Mouse (Mus musculus) hindbrain, embryonic 14.5 days (tissue): Measurements from ENCODE around the gene Trem2. TPM values are rescaled to one million over a fixed set of nuclear protein-coding genes. Genes with fewer than 3 reads are reported as not detected.

Experiments used
- ATAC-seq: fragments of 200-750 bp; cut with Nextera tagmentation; 2 replicates; pipeline ENCODE4 v1.8.0; 2017; ENCODE audit warnings: moderate number of reproducible peaks, mild to moderate bottlenecking, moderate TSS enrichment, moderate library complexity; ENCODE audit not compliant: low FRiP score
- DNase-seq: peaks from one replicate; pipeline ENCODE4 v3.0.0-alpha.2; 2015; ENCODE audit warnings: low spot score
- H3K27ac ChIP-seq: fragments of 300-500 bp; sonication (generic); 2 replicates; pipeline ENCODE4 v1.5.1; 2014; ENCODE audit warnings: mild to moderate bottlenecking, moderate library complexity
- H3K27me3 ChIP-seq: fragments of 300-500 bp; sonication (generic); 2 replicates; pipeline ENCODE4 v1.6.1; 2014; ENCODE audit warnings: mild to moderate bottlenecking, low read length, mixed read lengths; ENCODE audit not compliant: control insufficient read depth, insufficient read depth
- H3K36me3 ChIP-seq: fragments of 300-500 bp; sonication (generic); replicated peaks from 2 replicates; pipeline ENCODE4 v1.6.1; 2014; ENCODE audit not compliant: control insufficient read depth, insufficient read depth
- H3K4me1 ChIP-seq: fragments of 300-500 bp; sonication (generic); replicated peaks from 2 replicates; pipeline ENCODE4 v1.6.1; 2014; ENCODE audit warnings: antibody characterized with exemption, low read length, mixed read lengths; ENCODE audit not compliant: control insufficient read depth, insufficient read depth
- H3K4me2 ChIP-seq: fragments of 300-500 bp; sonication (generic); replicated peaks from 2 replicates; pipeline ENCODE4 v1.6.1; 2014; ENCODE audit warnings: mild to moderate bottlenecking, moderate library complexity
- H3K4me3 ChIP-seq: fragments of 300-500 bp; sonication (generic); replicated peaks from 2 replicates; pipeline ENCODE4 v1.5.1; 2014; ENCODE audit warnings: mild to moderate bottlenecking, low read length
- H3K9ac ChIP-seq: fragments of 300-500 bp; sonication (generic); 2 replicates; pipeline ENCODE4 v1.6.1; 2014
- H3K9me3 ChIP-seq: fragments of 300-500 bp; sonication (generic); 2 replicates; pipeline ENCODE4 v1.6.1; 2016; ENCODE audit warnings: low read length; ENCODE audit not compliant: control insufficient read depth
- WGBS: fragments of 180-500 bp; shearing (Covaris S2); extraction: QIAGEN DNeasy Blood & Tissue Kit; methylation state at CpG from one replicate; pipeline ENCODE4 v1.1.7; 2014; 5-methylcytosine and 5-hydroxymethylcytosine counted together
- polyA plus RNA-seq: library from polyadenylated mRNA; unstranded; fragments of >200 nt; fragmentation: Nextera tagmentation; extraction: Ambion mirVana; gene quantifications from 2 replicates; pipeline ENCODE4 v1.2.1, GENCODE M21; 2014

The Trem2 gene
- polyA plus RNA-seq, 1 experiment from 2014 or later = 4.0 TPM

GRCm38 (mm10) chr17:48323236-48323635, 23.0 kb upstream of the Trem2 start:
- 62% methylated on average over 3 of the region's 3 CpGs for WGBS

DNA sequence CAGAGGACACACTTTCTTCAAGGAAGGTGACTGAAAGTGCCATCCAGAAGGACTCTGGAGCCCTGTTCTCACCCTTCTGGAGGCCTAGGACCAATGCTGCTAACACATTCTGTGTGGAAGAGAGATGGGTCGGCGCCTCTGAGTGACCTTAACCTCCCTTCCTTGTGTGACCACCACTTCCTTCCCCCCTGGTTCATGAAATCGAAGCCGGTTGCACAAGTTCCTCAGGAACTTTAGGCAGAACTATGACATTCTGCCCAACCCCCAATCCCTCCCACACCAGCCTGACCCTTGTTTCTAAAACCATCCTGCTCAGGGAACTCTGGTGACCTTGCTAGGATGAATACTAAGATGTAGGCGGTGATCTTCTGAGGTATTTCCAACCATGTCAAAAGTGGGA, 21.9 kb upstream of the Trem2 start:
- no peaks in the 10 kb centered on the region for H3K36me3 ChIP-seq
- no peak overlapping the region for H3K9ac ChIP-seq
- 96% methylated on average over 5 of the region's 5 CpGs for WGBS
- H3K27ac ChIP-seq = no peak overlapping the region
- H3K9me3 ChIP-seq = no peaks in the 10 kb centered on the region
- H3K27me3 ChIP-seq = no peaks in the 10 kb centered on the region
- DNase-seq (no peak), ATAC-seq (no peak)
- no peak overlapping the region for H3K4me3 ChIP-seq
- no peak overlapping the region for H3K4me2 ChIP-seq
- H3K4me1 ChIP-seq = no peaks in the 10 kb centered on the region

More at GRCm38 (mm10) chr17:48323236-48323635, 23.0 kb upstream of the Trem2 start:
- ATAC-seq = no peak
- Histone ChIP-seq H3K4me3 (no peak overlapping the region), H3K4me1 (no peaks in the 10 kb centered on the region), H3K36me3 (no peaks in the 10 kb centered on the region), H3K9me3 (no peaks in the 10 kb centered on the region), H3K27me3 (no peaks in the 10 kb centered on the region), H3K4me2 (no peak overlapping the region), H3K9ac (no peak overlapping the region), H3K27ac (no peak overlapping the region)
- no peak for DNase-seq

DNA sequence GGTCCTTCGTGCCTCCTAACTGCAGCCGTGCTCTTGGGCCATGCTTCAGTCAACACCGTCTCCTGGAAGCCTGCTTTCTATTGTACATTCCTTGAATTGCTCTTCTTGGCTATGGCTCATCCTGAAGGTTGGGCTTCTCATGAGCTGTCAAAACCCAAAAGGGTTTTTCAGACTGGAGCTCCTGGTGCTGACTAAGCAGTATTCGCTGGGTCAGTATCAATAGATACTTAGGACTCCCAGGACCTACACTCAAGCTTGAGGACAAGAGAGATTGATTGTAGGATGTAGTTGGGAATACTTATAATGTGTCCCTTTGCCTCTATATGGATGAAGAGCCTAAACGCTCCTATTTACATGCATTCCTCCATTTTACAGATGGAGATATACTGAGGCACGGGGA, 21.1 kb upstream of the Trem2 start:
- Histone ChIP-seq H3K4me3 (no peak overlapping the region), H3K4me2 (no peak overlapping the region), H3K36me3 (no peaks in the 10 kb centered on the region), H3K9me3 (no peaks in the 10 kb centered on the region), H3K27me3 (no peaks in the 10 kb centered on the region), H3K27ac (no peak overlapping the region), H3K9ac (no peak overlapping the region), H3K4me1 (no peaks in the 10 kb centered on the region)
- 94% methylated on average over 6 of the region's 6 CpGs for WGBS
- ATAC-seq (no peak), DNase-seq (no peak)

GRCm38 (mm10) chr17:48325638-48326037, 20.6 kb upstream of the Trem2 start:
- 91% methylated on average over 11 of the region's 11 CpGs for WGBS
- Histone ChIP-seq H3K4me3 (no peak overlapping the region), H3K27ac (no peak overlapping the region), H3K4me2 (no peak overlapping the region), H3K9me3 (no peaks in the 10 kb centered on the region), H3K27me3 (no peaks in the 10 kb centered on the region), H3K4me1 (no peaks in the 10 kb centered on the region), H3K9ac (no peak overlapping the region), H3K36me3 (no peaks in the 10 kb centered on the region)
- DNase-seq = no peak
- no peak for ATAC-seq

- 83% methylated on average over 4 of the region's 4 CpGs for WGBS
- H3K36me3 ChIP-seq = no peaks in the 10 kb centered on the region
- H3K27me3 ChIP-seq = no peaks in the 10 kb centered on the region
- no peak overlapping the region for H3K27ac ChIP-seq
- no peaks in the 10 kb centered on the region for H3K9me3 ChIP-seq
- ATAC-seq (no peak), DNase-seq (no peak)
- no peak overlapping the region for H3K4me2 ChIP-seq
- no peaks in the 10 kb centered on the region for H3K4me1 ChIP-seq
- no peak overlapping the region for H3K9ac ChIP-seq
- H3K4me3 ChIP-seq = no peak overlapping the region
Observed at GRCm38 (mm10) chr17:48326656-48327055, 19.5 kb upstream of the Trem2 start.

- Histone ChIP-seq H3K9me3 (no peaks in the 10 kb centered on the region), H3K4me1 (no peaks in the 10 kb centered on the region), H3K9ac (no peak overlapping the region), H3K4me3 (no peak overlapping the region), H3K27ac (no peak overlapping the region), H3K36me3 (no peaks in the 10 kb centered on the region), H3K4me2 (no peak overlapping the region), H3K27me3 (no peaks in the 10 kb centered on the region)
- no peak for ATAC-seq
- no peak for DNase-seq
- WGBS = 93% methylated on average over 2 of the region's 2 CpGs
Observed at GRCm38 (mm10) chr17:48332524-48332923, 13.7 kb upstream of the Trem2 start.

- 95% methylated on average over 4 of the region's 4 CpGs for WGBS
- no peak overlapping the region for H3K27ac ChIP-seq
- ATAC-seq = no peak
- DNase-seq = no peak
- H3K4me2 ChIP-seq = no peak overlapping the region
- H3K36me3 ChIP-seq = no peaks in the 10 kb centered on the region
- no peak overlapping the region for H3K9ac ChIP-seq
- H3K4me1 ChIP-seq = no peaks in the 10 kb centered on the region
- no peaks in the 10 kb centered on the region for H3K9me3 ChIP-seq
- no peaks in the 10 kb centered on the region for H3K27me3 ChIP-seq
- H3K4me3 ChIP-seq = no peak overlapping the region
Observed at GRCm38 (mm10) chr17:48334186-48334585, 12.0 kb upstream of the Trem2 start.

- Histone ChIP-seq H3K9me3 (no peaks in the 10 kb centered on the region), H3K27ac (no peak overlapping the region), H3K27me3 (no peaks in the 10 kb centered on the region), H3K9ac (no peak overlapping the region), H3K4me2 (no peak overlapping the region), H3K36me3 (no peaks in the 10 kb centered on the region), H3K4me1 (no peaks in the 10 kb centered on the region), H3K4me3 (no peak overlapping the region)
- DNase-seq (peak; percentile 77), ATAC-seq (no peak)
- 4% methylated on average over 6 of the region's 6 CpGs for WGBS
Observed at GRCm38 (mm10) chr17:48336857-48337256, 9.3 kb upstream of the Trem2 start.

DNA sequence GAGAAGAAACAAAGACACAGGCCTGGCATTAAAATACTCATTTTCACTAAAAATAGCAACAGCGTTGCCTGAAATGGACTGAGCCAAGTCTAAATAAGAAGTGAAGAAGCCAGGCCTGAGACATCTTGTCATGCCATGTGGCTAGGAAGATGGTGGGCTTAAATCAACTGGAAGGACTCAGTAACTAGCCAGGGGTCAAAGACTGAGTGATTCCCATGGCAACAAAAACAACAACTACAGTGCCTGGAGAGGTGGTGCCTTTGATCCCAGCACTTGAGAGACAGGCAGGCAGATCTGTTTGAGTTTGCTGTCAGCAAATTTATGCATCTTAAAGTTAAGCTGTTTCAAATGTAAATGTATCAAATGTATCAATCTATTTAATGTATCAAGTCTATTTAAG, 5.9 kb upstream of the Trem2 start:
- H3K9me3 ChIP-seq = no peaks in the 10 kb centered on the region
- no peaks in the 10 kb centered on the region for H3K27me3 ChIP-seq
- H3K4me2 ChIP-seq = no peak overlapping the region
- WGBS = 88% methylated on average over 1 of the region's 1 CpGs
- H3K27ac ChIP-seq = no peak overlapping the region
- no peak for DNase-seq
- H3K4me1 ChIP-seq = no peaks in the 10 kb centered on the region
- H3K9ac ChIP-seq = no peak overlapping the region
- ATAC-seq = no peak
- H3K36me3 ChIP-seq = no peaks in the 10 kb centered on the region
- H3K4me3 ChIP-seq = no peak overlapping the region

GRCm38 (mm10) chr17:48341947-48342346, 4.3 kb upstream of the Trem2 start:
- DNase-seq = no peak
- ATAC-seq = no peak
- no peaks in the 10 kb centered on the region for H3K36me3 ChIP-seq
- H3K9ac ChIP-seq = no peak overlapping the region
- no peaks in the 10 kb centered on the region for H3K9me3 ChIP-seq
- WGBS = 91% methylated on average over 3 of the region's 3 CpGs
- H3K27me3 ChIP-seq = no peaks in the 10 kb centered on the region
- no peaks in the 10 kb centered on the region for H3K4me1 ChIP-seq
- H3K27ac ChIP-seq = no peak overlapping the region
- no peak overlapping the region for H3K4me2 ChIP-seq
- no peak overlapping the region for H3K4me3 ChIP-seq
